Mouse (Mus musculus) bone marrow, adult 2 months (tissue): Measurements from ENCODE around the gene Ylpm1.

Experiments used
- CTCF ChIP-seq: fragments of 200-500 bp; IDR thresholded peaks from 2 replicates; pipeline ENCODE4 v1.5.1; 2011; ENCODE audit warnings: low read length, control low read depth; ENCODE audit not compliant: control insufficient read depth, insufficient read depth
- POLR2A ChIP-seq: fragments of 200-500 bp; IDR thresholded peaks from 2 replicates; pipeline ENCODE4 v1.6.1; 2011; ENCODE audit warnings: low read depth, mild to moderate bottlenecking, control low read depth, low read length, borderline replicate concordance; ENCODE audit not compliant: control insufficient read depth

GRCm38 (mm10) chr12:84956317-84956716, 39.8 kb upstream of the Ylpm1 start:
- no peak for TF ChIP-seq POLR2A
- TF ChIP-seq CTCF, result no peak
